Mouse (Mus musculus) left cerebral cortex, postnatal 14 days (tissue): ENCODE measurements around the gene Gm21974. TPM values are rescaled to one million over a fixed set of nuclear protein-coding genes. Genes with fewer than 3 reads are reported as not detected.
"Not testable (repeated sequence)": the region's sequence is repeated elsewhere in the genome, so short reads cannot be mapped to it uniquely, and the experiment has no call there.

Experiments used
- DNase-seq, 2 experiments: peaks; one replicate each; pipeline ENCODE4 v3.0.0; 2021 to 2022; ENCODE audit warnings: low spot score in 2 of 2, mixed read lengths in 1 of 2
- intact Hi-C: fragments of 180-260 bp; cut with DNase I; formaldehyde crosslinking; loops from one replicate; pipeline ENCODE4 v1.15.1; 2025
- total RNA-seq, 2 experiments: library from RNA; stranded (reverse); gene quantifications; 2 replicates each; pipeline ENCODE4 v1.2.3; 2021

Gm21974 gene
- total RNA-seq, 2 experiments from 2014 or later: not detected

- intact Hi-C loops: no loop called here
- peak; percentile 74 to 83 for DNase-seq
Observed at GRCm38 (mm10) chr7:127840886-127841285, 54.4 kb downstream of the Gm21974 start.

GRCm38 (mm10) chr7:127840031-127840430 lies 55.2 kb downstream of the Gm21974 start:
- DNase-seq, intact Hi-C loops: not testable (repeated sequence)

- not testable (repeated sequence) for DNase-seq
Observed at GRCm38 (mm10) chr7:127837878-127838277, 57.4 kb downstream of the Gm21974 start.

GRCm38 (mm10) chr7:127837473-127837872 lies 57.8 kb downstream of the Gm21974 start:
- no peak for DNase-seq
- intact Hi-C loops: no loop called here

More at GRCm38 (mm10) chr7:127837878-127838277, 57.4 kb downstream of the Gm21974 start:
- intact Hi-C loops: not testable (repeated sequence)

Other genes starting within 250 kb of the Gm21974 start
- 10 to 100 TPM; 37.8 to 45.7 TPM for gene Bcl7c, start 186.5 kb downstream of the Gm21974 start, total RNA-seq
- gene Ctf1, start 182.7 kb downstream of the Gm21974 start, total RNA-seq: 1 to 10 TPM; 2.3 to 2.7 TPM
- gene Ctf2, start 163.3 kb downstream of the Gm21974 start, total RNA-seq: not detected
- gene Fbxl19, start 150.9 kb downstream of the Gm21974 start, total RNA-seq: 10 to 100 TPM; 89.1 to 89.8 TPM
- 10 to 100 TPM; 19.8 to 22.5 TPM for gene Orai3, start 125.6 kb downstream of the Gm21974 start, total RNA-seq
- gene Setd1a, start 118.8 kb downstream of the Gm21974 start, total RNA-seq: 10 to 100 TPM; 43.3 to 44.9 TPM
- 1 to 10 TPM; 1.7 TPM for gene Gm49388, start 109.8 kb downstream of the Gm21974 start, total RNA-seq
- gene Hsd3b7, start 94.8 kb downstream of the Gm21974 start, total RNA-seq: 1 to 10 TPM; 4.8 to 6.0 TPM
- 10 to 100 TPM; 50.3 to 55.3 TPM for gene Stx4a, start 71.2 kb downstream of the Gm21974 start, total RNA-seq
- 100 to 1,000 TPM; 401 to 404 TPM for gene Stx1b, start 70.9 kb downstream of the Gm21974 start, total RNA-seq
- gene Zfp646, start 19.2 kb downstream of the Gm21974 start, total RNA-seq: 10 to 100 TPM; 25.0 to 25.6 TPM
- 10 to 100 TPM; 22.0 to 22.6 TPM for gene Zfp668, start 18.6 kb downstream of the Gm21974 start, total RNA-seq
- 1 to 10 TPM; 1.3 TPM for gene Prss53, start 4.5 kb downstream of the Gm21974 start, total RNA-seq
- 10 to 100 TPM; 21.9 to 25.5 TPM for gene Vkorc1, start 163 bp upstream of the Gm21974 start, total RNA-seq
- 10 to 100 TPM; 36.8 to 45.1 TPM for gene Bckdk, start 8.6 kb upstream of the Gm21974 start, total RNA-seq
- gene Kat8, start 17.1 kb upstream of the Gm21974 start, total RNA-seq: 10 to 100 TPM; 26.0 to 30.0 TPM
- gene Prss8, start 34.6 kb upstream of the Gm21974 start, total RNA-seq: under 1 TPM in 1 of 2 experiments, not detected in 1; 0.89 TPM
- 10 to 100 TPM in 1 of 2 experiments, 1 to 10 TPM in 1; 9.8 to 10.3 TPM for gene Prss36, start 51.3 kb upstream of the Gm21974 start, total RNA-seq
- gene Fus, start 72.0 kb upstream of the Gm21974 start, total RNA-seq: 100 to 1,000 TPM; 313 to 324 TPM
- 1 to 10 TPM; 2.2 to 3.7 TPM for gene Pycard, start 98.4 kb upstream of the Gm21974 start, total RNA-seq
- gene Trim72, start 108.5 kb upstream of the Gm21974 start, total RNA-seq: under 1 TPM; 0.64 to 0.97 TPM
- 10 to 100 TPM; 10.9 to 11.6 TPM for gene Itgam, start 167.2 kb upstream of the Gm21974 start, total RNA-seq
- gene Gm49368, start 167.2 kb upstream of the Gm21974 start, total RNA-seq: under 1 TPM in 1 of 2 experiments, not detected in 1; 0.08 TPM
- gene Itgax, start 234.1 kb upstream of the Gm21974 start, total RNA-seq: under 1 TPM in 1 of 2 experiments, not detected in 1; 0.23 TPM